Mouse (Mus musculus) erythroblast, embryonic 14.5 days (primary cell): Measurements from ENCODE around the gene Parp16. TPM values are rescaled to one million over a fixed set of nuclear protein-coding genes. Genes with fewer than 3 reads are reported as not detected.

Source experiments
- H3K27me3 ChIP-seq: 2 replicates; pipeline ENCODE4 v1.6.1; 2012; ENCODE audit warnings: inconsistent platforms; ENCODE audit not compliant: control insufficient read depth
- H3K36me3 ChIP-seq: 2 replicates; pipeline ENCODE4 v1.6.1; 2012; ENCODE audit warnings: mild to moderate bottlenecking, inconsistent platforms; ENCODE audit not compliant: control insufficient read depth
- H3K4me1 ChIP-seq: 2 replicates; pipeline ENCODE4 v1.6.1; 2012; ENCODE audit warnings: inconsistent platforms; ENCODE audit not compliant: control insufficient read depth
- H3K4me3 ChIP-seq: replicated peaks from 2 replicates; pipeline ENCODE3; 2012; ENCODE audit warnings: moderate library complexity, mild to moderate bottlenecking, inconsistent platforms
- H3K9me3 ChIP-seq: 2 replicates; pipeline ENCODE4 v1.6.1; 2012; ENCODE audit warnings: low read length, inconsistent platforms, mixed read lengths; ENCODE audit not compliant: control insufficient read depth
- GATA1 ChIP-seq: IDR thresholded peaks from 2 replicates; pipeline ENCODE4 v1.6.1; 2012; ENCODE audit warnings: low read length, inconsistent platforms, mixed read lengths
- TAL1 ChIP-seq: IDR thresholded peaks from 3 replicates; pipeline ENCODE4 v1.6.1; 2012; ENCODE audit warnings: low read length, inconsistent platforms, mixed read lengths
- polyA plus RNA-seq: library from polyadenylated mRNA; stranded (reverse); fragments of >175 nt; gene quantifications from 2 replicates; pipeline ENCODE4 v1.2.3, GENCODE M21; 2012

The Parp16 gene
- polyA plus RNA-seq, 1 experiment, result 3.0 TPM

DNA sequence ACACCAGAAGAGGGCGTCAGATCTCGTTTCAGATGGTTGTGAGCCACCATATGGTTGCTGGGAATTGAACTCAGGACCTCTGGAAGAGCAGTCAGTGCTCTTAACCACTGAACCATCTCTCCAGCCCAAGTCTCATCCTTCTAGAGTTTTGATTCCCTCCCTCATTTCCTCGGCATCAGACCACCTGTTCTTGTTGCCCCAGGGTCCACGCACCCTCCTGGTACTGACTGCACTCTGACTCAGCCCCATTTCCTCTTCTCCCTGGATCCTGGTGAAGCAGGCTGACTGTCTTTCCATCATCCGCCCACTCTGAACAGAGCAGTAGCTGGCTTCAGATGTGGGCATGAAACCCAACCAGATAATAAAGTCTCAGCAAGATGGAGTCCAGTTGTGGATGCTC is 46.8 kb downstream of the Parp16 start:
- Histone ChIP-seq H3K36me3 (peaks cover 16% of the 10 kb centered on the region), H3K9me3 (no peaks in the 10 kb centered on the region), H3K4me1 (no peaks in the 10 kb centered on the region), H3K27me3 (no peaks in the 10 kb centered on the region), H3K4me3 (no peak overlapping the region)
- TF ChIP-seq TAL1 (no peak), GATA1 (no peak)

GRCm38 (mm10) chr9:65243249-65243648 is 48.1 kb downstream of the Parp16 start:
- Histone ChIP-seq H3K9me3 (no peaks in the 10 kb centered on the region), H3K4me1 (no peaks in the 10 kb centered on the region), H3K36me3 (peaks cover 3% of the 10 kb centered on the region), H3K4me3 (no peak overlapping the region), H3K27me3 (no peaks in the 10 kb centered on the region)
- TF ChIP-seq GATA1 (no peak), TAL1 (no peak)

GRCm38 (mm10) chr9:65244036-65244806 is 49.1 kb downstream of the Parp16 start:
- TF ChIP-seq TAL1 (no peak), GATA1 (no peak)

DNA sequence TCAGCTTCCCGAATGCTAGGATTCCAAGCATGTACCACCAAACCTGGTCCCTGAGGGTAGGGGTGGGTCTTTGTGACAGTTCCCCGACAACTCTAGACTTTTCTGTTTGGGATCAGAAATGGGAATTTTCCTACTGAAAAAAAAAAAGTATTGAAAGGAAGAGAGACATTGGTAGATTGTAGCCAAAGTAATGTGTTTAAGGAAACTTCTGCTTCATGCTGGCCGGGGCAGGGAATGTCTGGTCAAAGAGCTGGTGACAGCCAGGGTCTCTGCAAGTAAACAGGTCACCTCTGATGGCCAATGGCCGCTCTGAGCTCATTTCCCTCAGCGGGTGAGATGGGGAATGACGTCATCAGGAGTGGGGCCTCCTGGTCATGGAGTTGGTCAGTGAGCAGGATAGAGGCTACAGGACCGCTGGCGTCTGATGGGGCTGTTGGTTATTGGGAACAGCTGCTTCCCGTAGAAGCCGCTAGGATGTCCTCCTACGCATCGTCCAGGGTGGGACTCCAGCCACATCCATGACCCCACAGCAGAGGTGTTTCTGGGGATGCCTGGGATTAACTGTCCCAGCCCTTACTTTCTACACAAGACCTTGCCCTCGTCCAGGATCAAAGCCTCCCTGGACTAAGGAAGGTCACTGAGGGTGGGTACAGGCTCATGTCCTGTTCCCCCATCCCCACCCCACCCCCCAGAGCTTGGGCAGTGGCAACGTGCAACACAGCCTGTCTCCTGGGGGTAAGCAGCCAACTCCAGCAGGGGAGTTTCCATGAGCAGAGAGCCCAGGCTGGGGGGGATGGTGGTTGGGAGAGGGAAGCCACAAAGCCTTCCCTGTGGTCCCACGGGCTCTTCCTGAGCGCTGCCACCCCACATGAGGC is 52.6 kb downstream of the Parp16 start:
- no peak overlapping the region for H3K4me3 ChIP-seq
- no peaks in the 10 kb centered on the region for H3K4me1 ChIP-seq
- TF ChIP-seq GATA1 (no peak), TAL1 (no peak)
- H3K27me3 ChIP-seq, result no peaks in the 10 kb centered on the region
- no peaks in the 10 kb centered on the region for H3K36me3 ChIP-seq
- no peaks in the 10 kb centered on the region for H3K9me3 ChIP-seq

More at GRCm38 (mm10) chr9:65244036-65244806, 49.1 kb downstream of the Parp16 start:
- H3K4me3 ChIP-seq, result no peak overlapping the region
- no peaks in the 10 kb centered on the region; the same call in 1 of the 2 replicates for H3K36me3 ChIP-seq
- H3K27me3 ChIP-seq, result no peaks in the 10 kb centered on the region
- H3K9me3 ChIP-seq, result no peaks in the 10 kb centered on the region
- no peaks in the 10 kb centered on the region for H3K4me1 ChIP-seq

GRCm38 (mm10) chr9:65248377-65248690 is 53.2 kb downstream of the Parp16 start:
- no peaks in the 10 kb centered on the region for H3K27me3 ChIP-seq
- H3K36me3 ChIP-seq, result no peaks in the 10 kb centered on the region
- no peaks in the 10 kb centered on the region for H3K4me1 ChIP-seq
- TF ChIP-seq GATA1 (no peak), TAL1 (no peak)
- H3K9me3 ChIP-seq, result no peaks in the 10 kb centered on the region
- no peak overlapping the region for H3K4me3 ChIP-seq

DNA sequence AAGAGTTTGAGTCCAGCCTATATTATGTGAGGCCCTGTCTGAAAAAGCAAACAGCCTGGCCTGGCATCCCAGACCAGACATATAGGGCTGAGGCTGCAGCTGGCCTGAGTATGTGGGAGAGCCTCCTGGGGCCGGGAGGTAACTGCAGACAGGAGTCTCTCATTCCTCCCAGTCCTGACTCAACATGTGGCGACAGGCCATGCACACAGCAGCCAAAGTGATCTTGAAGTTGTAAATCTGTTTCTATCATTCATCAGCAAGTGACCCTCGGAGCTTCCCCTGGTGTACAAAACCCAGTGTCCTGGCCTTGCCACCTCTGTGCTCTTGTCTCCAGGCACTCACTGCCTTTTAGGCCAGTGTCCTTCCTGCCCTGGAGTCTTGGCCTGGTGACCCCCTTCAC is 56.9 kb downstream of the Parp16 start:
- no peaks in the 10 kb centered on the region for H3K9me3 ChIP-seq
- H3K4me3 ChIP-seq, result no peak overlapping the region
- H3K4me1 ChIP-seq, result no peaks in the 10 kb centered on the region
- H3K27me3 ChIP-seq, result no peaks in the 10 kb centered on the region
- TF ChIP-seq TAL1, result no peak
- TF ChIP-seq GATA1, result no peak
- no peaks in the 10 kb centered on the region for H3K36me3 ChIP-seq

DNA sequence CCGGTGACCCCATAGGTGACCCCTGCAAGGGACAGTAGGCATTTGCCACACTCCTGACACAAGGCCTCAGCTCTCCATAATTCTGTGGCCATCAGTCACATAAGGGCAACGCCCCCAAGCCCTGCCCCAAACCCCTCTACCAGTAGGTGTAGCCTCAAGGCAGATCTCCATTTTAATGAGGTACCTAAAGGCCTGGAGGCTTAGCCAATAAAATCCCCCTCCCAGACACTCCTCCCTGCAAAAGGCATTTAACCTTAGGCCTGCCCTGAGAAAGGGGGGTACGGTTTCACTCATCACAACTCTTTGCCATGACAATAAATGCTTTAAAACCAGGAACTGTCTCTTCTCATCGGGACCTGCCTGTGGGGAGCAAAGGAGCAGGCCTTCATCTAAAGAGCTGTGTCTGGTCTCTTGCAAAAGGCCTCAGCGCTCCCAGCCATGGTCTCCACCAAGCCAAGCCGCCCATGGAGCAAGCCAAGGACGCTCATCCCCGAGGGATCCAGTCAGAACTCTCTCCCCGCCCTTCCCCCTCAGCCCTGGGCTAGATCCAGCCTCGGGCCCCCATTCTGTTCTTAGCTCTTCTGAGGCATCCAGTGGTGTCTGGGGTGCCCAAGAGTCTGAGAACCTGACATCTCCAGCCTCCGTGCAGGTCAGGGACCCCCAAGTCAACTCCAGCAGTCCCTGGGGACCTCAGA is 60.9 kb downstream of the Parp16 start:
- no peak for TF ChIP-seq GATA1
- Histone ChIP-seq H3K9me3 (no peaks in the 10 kb centered on the region), H3K36me3 (no peaks in the 10 kb centered on the region), H3K4me1 (no peaks in the 10 kb centered on the region), H3K27me3 (no peaks in the 10 kb centered on the region), H3K4me3 (no peak overlapping the region)

DNA sequence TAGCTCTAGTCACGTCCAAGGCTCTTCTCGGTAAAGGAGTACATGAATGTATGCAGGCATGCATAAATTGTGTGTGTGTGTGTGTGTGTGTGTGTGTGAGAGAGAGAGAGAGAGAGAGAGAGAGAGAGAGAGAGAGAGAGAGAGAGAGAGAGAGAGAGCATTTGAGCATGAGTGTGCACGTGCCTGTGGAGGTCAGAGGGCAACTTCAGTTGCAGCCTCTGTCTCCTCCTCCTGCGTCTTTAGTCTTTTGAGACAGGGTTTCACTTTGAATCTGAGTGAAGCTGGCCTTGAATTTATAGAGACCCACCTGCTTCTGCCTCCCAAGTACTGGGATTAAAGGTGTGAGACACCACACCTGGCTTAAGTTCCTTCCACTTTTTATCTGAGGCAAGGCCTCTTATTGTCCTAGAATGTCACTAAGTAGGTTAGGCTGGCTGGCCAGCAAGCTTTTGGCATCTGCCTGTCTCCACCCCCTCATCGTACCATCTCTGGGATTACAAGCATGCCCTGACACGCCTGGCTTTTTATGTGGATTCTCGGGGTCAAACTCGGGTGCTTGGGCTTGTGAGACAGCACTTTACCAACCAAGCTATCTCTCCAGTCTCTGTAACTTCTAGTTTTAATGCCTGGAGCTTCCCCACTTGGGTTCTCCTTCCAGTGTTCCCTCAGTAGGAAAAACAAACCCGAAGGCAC is 62.2 kb downstream of the Parp16 start:
- TF ChIP-seq TAL1 (no peak), GATA1 (no peak)
- Histone ChIP-seq H3K4me1 (no peaks in the 10 kb centered on the region), H3K36me3 (no peaks in the 10 kb centered on the region), H3K27me3 (no peaks in the 10 kb centered on the region), H3K4me3 (no peak overlapping the region), H3K9me3 (no peaks in the 10 kb centered on the region)
